Mouse (Mus musculus) MEL (cell line): Measurements from ENCODE around the gene Wwtr1. TPM values are rescaled to one million over a fixed set of nuclear protein-coding genes. Genes with fewer than 3 reads are reported as not detected.
A peak's percentile ranks its signal among the peaks of the same experiment; 100 is the strongest.

Experiments
- DNase-seq: peaks from one replicate; pipeline ENCODE4 v3.0.0; 2011; ENCODE audit warnings: low read depth, low spot score
- H3K27ac ChIP-seq: 2 replicates; pipeline ENCODE4 v1.5.1; 2012; ENCODE audit warnings: low read depth, mild to moderate bottlenecking, control low read depth, low read length, moderate library complexity; ENCODE audit not compliant: control insufficient read depth
- H3K27me3 ChIP-seq, 2 experiments: fragments of 150-350 bp in 1 of 2; sonication (generic) in 1 of 2; 2 replicates each; pipeline ENCODE4 v1.6.1; 2012; ENCODE audit warnings: low read length in 2 of 2, mild to moderate bottlenecking in 2 of 2, improper control_type of control experiment in 1 of 2, moderate library complexity in 1 of 2; ENCODE audit not compliant: insufficient read depth in 2 of 2, control insufficient read depth in 1 of 2
- H3K36me3 ChIP-seq, 2 experiments: 2 replicates each; pipeline ENCODE4 v1.6.1; 2012 to 2014; ENCODE audit warnings: low read length in 2 of 2, improper control_type of control experiment in 1 of 2, inconsistent platforms in 1 of 2, mild to moderate bottlenecking in 1 of 2; ENCODE audit not compliant: insufficient read depth in 2 of 2, control insufficient read depth in 1 of 2
- H3K4me1 ChIP-seq, 2 experiments: fragments of 150-350 bp in 1 of 2; sonication (generic) in 1 of 2; 2 replicates each; pipeline ENCODE4 v1.6.1; 2012; ENCODE audit warnings: low read length in 2 of 2, improper control_type of control experiment in 1 of 2, mild to moderate bottlenecking in 1 of 2; ENCODE audit not compliant: insufficient read depth in 2 of 2, control insufficient read depth in 1 of 2
- H3K4me3 ChIP-seq, 2 experiments: fragments of 150-350 bp in 1 of 2; sonication (generic) in 1 of 2; 2 replicates each; pipeline ENCODE4 v1.5.1; 2012; ENCODE audit warnings: low read depth in 2 of 2, low read length in 2 of 2, mild to moderate bottlenecking in 2 of 2, moderate library complexity in 2 of 2, control low read depth in 1 of 2, improper control_type of control experiment in 1 of 2; ENCODE audit not compliant: control insufficient read depth in 1 of 2, insufficient read depth in 1 of 2
- H3K79me2 ChIP-seq: 2 replicates; pipeline ENCODE4 v1.6.1; 2012; ENCODE audit warnings: mild to moderate bottlenecking, low read length, moderate library complexity; ENCODE audit not compliant: control insufficient read depth, poor library complexity, insufficient read depth
- H3K9ac ChIP-seq: 2 replicates; pipeline ENCODE4 v1.6.1; 2012; ENCODE audit warnings: low read depth, mild to moderate bottlenecking, control low read depth, low read length, moderate library complexity; ENCODE audit not compliant: control insufficient read depth, poor library complexity, severe bottlenecking
- H3K9me3 ChIP-seq: fragments of 150-350 bp; sonication (generic); replicated peaks from 2 replicates; pipeline ENCODE4 v1.6.1; 2012; ENCODE audit warnings: mild to moderate bottlenecking, low read length, improper control_type of control experiment, moderate library complexity; ENCODE audit not compliant: insufficient read depth
- CHD1 ChIP-seq: IDR thresholded peaks from 2 replicates; pipeline ENCODE4 v1.6.1; 2012; ENCODE audit warnings: low read depth, mild to moderate bottlenecking, inconsistent platforms, low read length, improper control_type of control experiment
- E2F4 ChIP-seq: IDR thresholded peaks from 2 replicates; pipeline ENCODE4 v1.6.1; 2011; ENCODE audit warnings: low read depth, low read length, improper control_type of control experiment, borderline replicate concordance
- ELF1 ChIP-seq: IDR thresholded peaks from 2 replicates; pipeline ENCODE4 v1.6.1; 2014; ENCODE audit warnings: low read depth, mild to moderate bottlenecking, inconsistent platforms, low read length, improper control_type of control experiment, moderate library complexity
- ETS1 ChIP-seq: IDR thresholded peaks from 2 replicates; pipeline ENCODE4 v1.6.1; 2012; ENCODE audit warnings: low read depth, mild to moderate bottlenecking, inconsistent platforms, low read length, improper control_type of control experiment, moderate library complexity
- GABPA ChIP-seq: IDR thresholded peaks from 2 replicates; pipeline ENCODE4 v1.6.1; 2012; ENCODE audit warnings: low read depth, mild to moderate bottlenecking, inconsistent platforms, low read length, improper control_type of control experiment, moderate library complexity
- HCFC1 ChIP-seq: IDR thresholded peaks from 2 replicates; pipeline ENCODE4 v1.6.1; 2012; ENCODE audit warnings: low read depth, mild to moderate bottlenecking, inconsistent platforms, low read length, improper control_type of control experiment, moderate library complexity
- MAFK ChIP-seq: IDR thresholded peaks from 2 replicates; pipeline ENCODE4 v1.6.1; 2011; ENCODE audit warnings: low read depth, mild to moderate bottlenecking, low read length, improper control_type of control experiment, borderline replicate concordance
- MAZ ChIP-seq: IDR thresholded peaks from 2 replicates; pipeline ENCODE4 v1.6.1; 2012; ENCODE audit warnings: low read depth, mild to moderate bottlenecking, inconsistent platforms, low read length, improper control_type of control experiment
- MEF2A ChIP-seq: IDR thresholded peaks from 2 replicates; pipeline ENCODE4 v1.6.1; 2014; ENCODE audit warnings: low read depth, mild to moderate bottlenecking, inconsistent platforms, low read length, improper control_type of control experiment; ENCODE audit not compliant: poor library complexity, insufficient replicate concordance, severe bottlenecking; ENCODE audit errors: extremely low read depth
- MXI1 ChIP-seq: IDR thresholded peaks from 2 replicates; pipeline ENCODE4 v1.6.1; 2011; ENCODE audit warnings: mild to moderate bottlenecking, low read depth, low read length, improper control_type of control experiment
- POLR2AphosphoS5 ChIP-seq: IDR thresholded peaks from 2 replicates; pipeline ENCODE4 v1.6.1; 2012; ENCODE audit warnings: low read depth, borderline replicate concordance, mild to moderate bottlenecking, inconsistent platforms, low read length, moderate library complexity, mixed read lengths
- RAD21 ChIP-seq: IDR thresholded peaks from 2 replicates; pipeline ENCODE4 v1.6.1; 2011; ENCODE audit warnings: mild to moderate bottlenecking, low read depth, low read length, improper control_type of control experiment
- RCOR1 ChIP-seq: IDR thresholded peaks from 2 replicates; pipeline ENCODE4 v1.6.1; 2012; ENCODE audit warnings: low read depth, mild to moderate bottlenecking, inconsistent platforms, low read length, improper control_type of control experiment
- SIN3A ChIP-seq: IDR thresholded peaks from 2 replicates; pipeline ENCODE4 v1.6.1; 2012; ENCODE audit warnings: low read length, improper control_type of control experiment, inconsistent platforms
- TBP ChIP-seq: IDR thresholded peaks from 2 replicates; pipeline ENCODE4 v1.8.0; 2011; ENCODE audit warnings: low read depth, low read length, improper control_type of control experiment
- UBTF ChIP-seq: IDR thresholded peaks from 2 replicates; pipeline ENCODE4 v1.6.1; 2012; ENCODE audit warnings: low read depth, mild to moderate bottlenecking, inconsistent platforms, low read length, improper control_type of control experiment, moderate library complexity, borderline replicate concordance; ENCODE audit not compliant: insufficient read depth
- USF1 ChIP-seq: IDR thresholded peaks from 2 replicates; pipeline ENCODE4 v1.6.1; 2014; ENCODE audit warnings: low read depth, mild to moderate bottlenecking, inconsistent platforms, low read length, improper control_type of control experiment, moderate library complexity
- ZNF384 ChIP-seq: IDR thresholded peaks from 2 replicates; pipeline ENCODE4 v1.6.1; 2012; ENCODE audit warnings: low read depth, mild to moderate bottlenecking, inconsistent platforms, low read length, improper control_type of control experiment
- polyA plus RNA-seq, 2 experiments: library from polyadenylated mRNA; stranded (reverse) in 1 of 2; unstranded in 1 of 2; fragments of >175 nt in 1 of 2; fragments of >200 nt in 1 of 2; gene quantifications; 2 replicates each; pipeline versions ENCODE4 v1.2.1 to v1.2.4; 2012; ENCODE audit warnings: low replicate concordance in 2 of 2, low read depth in 1 of 2; ENCODE audit not compliant: insufficient read length in 2 of 2, insufficient read depth in 1 of 2, missing spikeins in 1 of 2
- total RNA-seq: library from RNA; depleted of rRNA; stranded (reverse); fragments of 300-350 nt; gene quantifications from 2 replicates; pipeline ENCODE4 v1.2.3, GENCODE M21; 2012

Wwtr1 gene
- total and polyA plus RNA-seq, 3 experiments, result not detected

GRCm38 (mm10) chr3:57541205-57541604 lies 34.5 kb downstream of the Wwtr1 start:
- DNase-seq, result no peak
- H3K27ac ChIP-seq, result no peak overlapping the region
- H3K4me1 ChIP-seq, result no peaks in the 10 kb centered on the region
- no peaks in the 10 kb centered on the region for H3K36me3 ChIP-seq
- H3K4me3 ChIP-seq, result no peak overlapping the region
- TF ChIP-seq TBP, result no peak
- H3K79me2 ChIP-seq, result no peaks in the 10 kb centered on the region
- H3K9ac ChIP-seq, result no peak overlapping the region
- H3K9me3 ChIP-seq, result no peaks in the 10 kb centered on the region
- no peaks in the 10 kb centered on the region; a peak in 1 of 4 replicates for H3K27me3 ChIP-seq

DNA sequence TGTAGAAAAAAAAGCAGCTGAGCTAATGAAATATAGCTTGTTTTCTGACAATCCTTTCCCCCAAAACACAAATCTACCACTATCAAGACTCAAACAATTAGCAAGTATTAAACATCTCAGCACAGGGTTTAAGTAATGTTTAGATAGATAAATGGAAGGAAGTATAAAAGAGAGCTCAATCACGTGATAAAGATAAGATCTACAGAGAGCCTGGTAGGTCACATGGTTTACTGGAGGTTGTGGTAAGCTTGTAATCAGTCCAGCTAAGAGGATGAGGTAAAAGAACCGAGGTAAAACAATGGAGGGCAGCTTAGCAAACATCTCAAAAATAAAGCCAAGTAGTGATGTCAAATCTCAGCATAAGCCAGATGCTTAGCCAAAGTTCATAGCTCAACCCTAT lies 35.2 kb downstream of the Wwtr1 start:
- Histone ChIP-seq H3K9me3 (no peaks in the 10 kb centered on the region), H3K4me1 (no peaks in the 10 kb centered on the region), H3K4me3 (no peak overlapping the region), H3K27me3 (no peaks in the 10 kb centered on the region; a peak in 1 of 4 replicates), H3K9ac (no peak overlapping the region), H3K79me2 (no peaks in the 10 kb centered on the region), H3K27ac (no peak overlapping the region), H3K36me3 (no peaks in the 10 kb centered on the region)
- TF ChIP-seq GABPA (no peak), USF1 (peak; percentile 53; the same call in 1 of the 2 replicates)
- no peak for DNase-seq

DNA sequence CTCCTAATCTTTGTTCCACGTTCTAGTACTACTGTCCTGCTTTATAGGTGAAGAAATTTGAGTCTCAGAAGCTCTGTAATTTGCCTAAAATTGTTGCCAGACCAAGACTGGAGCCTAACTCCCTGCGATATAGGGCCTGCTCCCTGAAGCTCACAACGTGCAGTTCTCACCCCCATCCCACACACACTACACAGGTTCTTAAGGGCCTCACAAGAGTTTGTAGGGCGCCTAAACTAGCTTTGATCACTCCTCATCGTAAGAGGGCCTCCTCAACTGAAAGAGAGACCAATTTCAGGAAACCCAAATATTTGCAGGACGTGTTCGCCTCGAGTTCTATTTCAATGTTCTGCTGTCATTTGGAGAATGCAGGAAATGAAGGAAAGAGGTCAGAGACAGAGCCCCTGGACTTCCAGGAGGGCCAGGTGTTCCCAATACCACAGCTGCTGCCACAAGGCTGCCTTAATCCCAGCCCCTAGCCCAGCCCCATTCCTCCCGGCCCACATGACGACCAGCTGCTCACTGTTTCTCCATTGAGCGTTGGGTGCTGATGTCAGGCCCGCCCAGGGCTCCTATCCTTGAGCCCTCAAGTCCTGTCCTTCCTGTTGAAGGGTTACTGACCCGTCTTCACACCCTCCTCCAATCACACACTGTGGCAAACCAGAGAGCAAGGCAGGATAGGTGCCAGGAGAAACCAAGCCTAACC lies 40.1 kb downstream of the Wwtr1 start:
- H3K36me3 ChIP-seq, result no peaks in the 10 kb centered on the region
- H3K27ac ChIP-seq, result no peak overlapping the region
- H3K27me3 ChIP-seq, result no peaks in the 10 kb centered on the region
- no peak for TF ChIP-seq ETS1
- no peak for TF ChIP-seq POLR2AphosphoS5
- TF ChIP-seq MXI1, result no peak
- TF ChIP-seq SIN3A, result no peak
- TF ChIP-seq UBTF, result no peak
- no peak for TF ChIP-seq RAD21
- no peak for TF ChIP-seq MAZ
- no peak for TF ChIP-seq ZNF384
- TF ChIP-seq ELF1, result no peak
- TF ChIP-seq MEF2A, result no peak
- no peak for TF ChIP-seq RCOR1
- no peak for TF ChIP-seq MAFK
- no peak for TF ChIP-seq TBP
- TF ChIP-seq CHD1, result no peak
- no peak for TF ChIP-seq E2F4
- no peak for TF ChIP-seq HCFC1
- no peaks in the 10 kb centered on the region for H3K79me2 ChIP-seq
- H3K4me3 ChIP-seq, result no peak overlapping the region
- no peak overlapping the region for H3K9ac ChIP-seq
- no peaks in the 10 kb centered on the region for H3K4me1 ChIP-seq
- no peak for DNase-seq
- no peaks in the 10 kb centered on the region for H3K9me3 ChIP-seq
